Mouse (Mus musculus): ENCODE results near the gene Cfap298. TPM values are rescaled to one million over a fixed set of nuclear protein-coding genes. Genes with fewer than 3 reads are reported as not detected.

The Cfap298 gene
- 21.5 and 76.0 TPM in 2 replicates for polyA plus RNA-seq (2012; rRNA removed)

GRCm38 (mm10) chr16:90934687-90935328 is at the start of gene Cfap298:
TSS of gene Cfap298 (minus strand) at chr16:90935114.

Other genes with a start within 250 kb of the Cfap298 start
- 64.4 and 77.3 TPM in 2 replicates for gene Mis18a, start 207.7 kb downstream of the Cfap298 start, polyA plus RNA-seq (2012; rRNA removed)
- gene Mrap, start 196.9 kb downstream of the Cfap298 start, polyA plus RNA-seq (2012; rRNA removed), result 3.0 TPM in 2 replicates
- gene Urb1, start 124.7 kb downstream of the Cfap298 start, polyA plus RNA-seq (2012; rRNA removed), result 8.8 and 9.1 TPM in 2 replicates
- gene Eva1c, start 108.4 kb downstream of the Cfap298 start, polyA plus RNA-seq (2012; rRNA removed), result 0.79 and 1.2 TPM in 2 replicates
- 19.1 and 26.5 TPM in 2 replicates for gene Synj1, start 76.2 kb upstream of the Cfap298 start, polyA plus RNA-seq (2012; rRNA removed)
- gene Paxbp1, start 109.4 kb upstream of the Cfap298 start, polyA plus RNA-seq (2012; rRNA removed), result 149 and 168 TPM in 2 replicates
- 0.10 and 0.20 TPM in 2 replicates for gene 4932438H23Rik, start 160.0 kb upstream of the Cfap298 start, polyA plus RNA-seq (2012; rRNA removed)

All from central nervous system, embryonic 11.5 days (tissue).